Comparison of ENCODE assay signal across 13 mouse cellular contexts in genomic region chr11:71404361-71404760, GRCm38 (mm10).
"Had no signal": no experiment of that assay in that cellular context is flagged by ENCODE, and none has a peak within 500 bp of the region (broad histone marks: within the 10 kb centered on the region; RNA-seq: fewer than 3 reads in every experiment).

No protein-coding gene starts in this region.

- DNase-seq: lung, adult 18-20 months; lung, embryonic 14.5 days; lung, postnatal 10 days; lung, postnatal 4 days; midbrain, embryonic 14.5 days; retina, postnatal 1 day; right cerebral cortex, adult 18-20 months; right cerebral cortex, postnatal 25 days; right cerebral cortex, postnatal 4 days; spleen, adult 18-20 months; thymus, adult 18-20 months; thymus, postnatal 14 days; thymus, postnatal 36 days had no signal
